Mouse (Mus musculus) cerebellum, adult 2 months (tissue): ENCODE results near the gene Lyve1.

ENCODE experiments used
- CTCF ChIP-seq: fragments of 200-500 bp; IDR thresholded peaks from 2 replicates; pipeline ENCODE4 v1.5.1; 2011; ENCODE audit warnings: low read depth, mild to moderate bottlenecking, control low read depth, low read length, moderate library complexity, borderline replicate concordance; ENCODE audit not compliant: insufficient read depth
- POLR2A ChIP-seq: fragments of 200-500 bp; IDR thresholded peaks from 2 replicates; pipeline ENCODE4 v1.6.1; 2011; ENCODE audit warnings: low read length, control low read depth, borderline replicate concordance; ENCODE audit not compliant: insufficient read depth

GRCm38 (mm10) chr7:110853611-110854010 lies 9.4 kb downstream of the Lyve1 start:
- TF ChIP-seq CTCF (no peak), POLR2A (no peak)
